Mouse (Mus musculus) erythroblast, embryonic 14.5 days (primary cell): ENCODE data around the gene Slc16a14. TPM values are rescaled to one million over a fixed set of nuclear protein-coding genes. Genes with fewer than 3 reads are reported as not detected.

Experiments
- H3K27me3 ChIP-seq: 2 replicates; pipeline ENCODE4 v1.6.1; 2012; ENCODE audit warnings: inconsistent platforms; ENCODE audit not compliant: control insufficient read depth
- H3K36me3 ChIP-seq: 2 replicates; pipeline ENCODE4 v1.6.1; 2012; ENCODE audit warnings: mild to moderate bottlenecking, inconsistent platforms; ENCODE audit not compliant: control insufficient read depth
- H3K4me1 ChIP-seq: 2 replicates; pipeline ENCODE4 v1.6.1; 2012; ENCODE audit warnings: inconsistent platforms; ENCODE audit not compliant: control insufficient read depth
- H3K4me3 ChIP-seq: replicated peaks from 2 replicates; pipeline ENCODE3; 2012; ENCODE audit warnings: moderate library complexity, mild to moderate bottlenecking, inconsistent platforms
- H3K9me3 ChIP-seq: 2 replicates; pipeline ENCODE4 v1.6.1; 2012; ENCODE audit warnings: low read length, inconsistent platforms, mixed read lengths; ENCODE audit not compliant: control insufficient read depth
- GATA1 ChIP-seq: IDR thresholded peaks from 2 replicates; pipeline ENCODE4 v1.6.1; 2012; ENCODE audit warnings: low read length, inconsistent platforms, mixed read lengths
- TAL1 ChIP-seq: IDR thresholded peaks from 3 replicates; pipeline ENCODE4 v1.6.1; 2012; ENCODE audit warnings: low read length, inconsistent platforms, mixed read lengths
- polyA plus RNA-seq: library from polyadenylated mRNA; stranded (reverse); fragments of >175 nt; gene quantifications from 2 replicates; pipeline ENCODE4 v1.2.3, GENCODE M21; 2012

Slc16a14 gene
- polyA plus RNA-seq, 1 experiment: not detected

GRCm38 (mm10) chr1:84861255-84861630 is 73.7 kb downstream of the Slc16a14 start:
- H3K4me3 ChIP-seq: no peak overlapping the region
- H3K9me3 ChIP-seq: no peaks in the 10 kb centered on the region
- peaks cover 21% of the 10 kb centered on the region for H3K4me1 ChIP-seq
- TF ChIP-seq GATA1: no peak
- no peak for TF ChIP-seq TAL1
- H3K36me3 ChIP-seq: no peaks in the 10 kb centered on the region
- H3K27me3 ChIP-seq: no peaks in the 10 kb centered on the region

- H3K9me3 ChIP-seq: no peaks in the 10 kb centered on the region
- H3K4me1 ChIP-seq: peaks cover 21% of the 10 kb centered on the region
- no peak for TF ChIP-seq GATA1
- no peak for TF ChIP-seq TAL1
- no peaks in the 10 kb centered on the region for H3K27me3 ChIP-seq
- H3K36me3 ChIP-seq: no peaks in the 10 kb centered on the region
- H3K4me3 ChIP-seq: no peak overlapping the region
These were observed 74.3 kb downstream of the Slc16a14 start for GRCm38 (mm10) chr1:84860360-84861254.

GRCm38 (mm10) chr1:84859597-84859996 is 75.3 kb downstream of the Slc16a14 start:
- Histone ChIP-seq H3K4me1 (peaks cover 26% of the 10 kb centered on the region), H3K4me3 (no peak overlapping the region), H3K27me3 (no peaks in the 10 kb centered on the region), H3K9me3 (no peaks in the 10 kb centered on the region), H3K36me3 (no peaks in the 10 kb centered on the region)
- TF ChIP-seq GATA1: no peak
- TF ChIP-seq TAL1: no peak

Other genes starting within 250 kb of the Slc16a14 start
- gene Dner, start 238.9 kb downstream of the Slc16a14 start, polyA plus RNA-seq: not detected in 2 replicates
- gene Fbxo36, start 95.3 kb downstream of the Slc16a14 start, polyA plus RNA-seq: 0.04 and 0.09 TPM in 2 replicates
- gene Trip12, start 94.6 kb downstream of the Slc16a14 start, polyA plus RNA-seq: 0.30 and 0.84 TPM in 2 replicates
- gene Gm10553, start 165.0 kb upstream of the Slc16a14 start, polyA plus RNA-seq: not detected in 2 replicates
- not detected in 2 replicates for gene A530032D15Rik, start 174.7 kb upstream of the Slc16a14 start, polyA plus RNA-seq